Mouse (Mus musculus) frontal cortex, adult 2 months (tissue): Measurements from ENCODE around the gene Neu4. TPM values are rescaled to one million over a fixed set of nuclear protein-coding genes. Genes with fewer than 3 reads are reported as not detected.
"Not testable (repeated sequence)": the region's sequence is repeated elsewhere in the genome, so short reads cannot be mapped to it uniquely, and the experiment has no call there.

Experiments
- DNase-seq, 2 experiments: peaks; one replicate each; pipeline ENCODE4 v3.0.0; 2022; ENCODE audit warnings: low spot score in 1 of 2; ENCODE audit errors: extremely low spot score in 1 of 2
- polyA plus RNA-seq: library from polyadenylated mRNA; depleted of rRNA; stranded (reverse); fragments of >200 nt; gene quantifications from 2 replicates; pipeline ENCODE4 v1.2.3, GENCODE M21; 2012; rRNA removed

Neu4 gene
- polyA plus RNA-seq, 1 experiment = 8.2 TPM

GRCm38 (mm10) chr1:94051104-94051503 is 30.9 kb downstream of the Neu4 start:
- DNase-seq = no peak

DNA sequence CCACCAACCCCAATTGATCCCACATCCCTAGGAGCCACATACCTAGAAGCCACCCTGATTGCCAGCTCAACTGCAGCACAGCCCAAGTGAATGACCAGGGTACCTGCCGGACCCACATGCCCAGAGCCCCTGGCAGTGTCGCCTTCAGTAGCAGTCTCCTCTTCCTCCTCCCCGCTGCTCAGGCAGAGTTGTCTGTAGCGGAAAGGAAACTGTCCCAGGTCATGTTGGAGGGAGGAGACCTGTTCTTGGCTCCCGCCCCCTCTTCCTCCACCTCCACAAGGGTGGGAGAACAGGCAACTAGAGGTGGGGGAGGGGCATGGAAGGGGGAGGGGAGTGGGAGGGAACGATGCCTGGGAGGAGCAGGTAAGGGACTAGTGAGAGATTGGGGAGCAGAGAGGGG is 32.1 kb downstream of the Neu4 start, which contains the start of gene Pdcd1:
Gene Pdcd1, minus strand, starts transcription at position 181 of the 400 bp plus-strand sequence.
- DNase-seq = no peak

GRCm38 (mm10) chr1:94053530-94054216 is 33.4 kb downstream of the Neu4 start:
- DNase-seq = peak; percentile 87 to 89

DNA sequence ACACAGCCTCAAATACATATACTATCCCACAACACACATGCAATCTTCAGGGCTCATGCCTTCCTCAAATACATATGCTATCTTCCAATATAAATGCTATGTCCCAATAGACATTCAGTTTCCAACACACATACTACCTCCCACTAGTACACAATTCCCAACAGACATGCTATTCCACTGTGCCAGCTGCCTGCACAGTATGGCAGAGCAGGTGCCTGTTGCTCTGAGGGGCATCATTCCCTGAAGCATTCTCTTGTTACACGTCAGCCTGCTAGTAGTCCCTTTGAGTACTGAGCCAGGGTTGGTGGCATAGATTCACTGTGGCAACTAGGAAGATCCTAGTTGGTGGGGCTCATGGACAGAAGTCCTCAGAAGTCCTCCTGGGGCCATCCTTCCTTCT is 34.2 kb downstream of the Neu4 start:
- DNase-seq = no peak

DNA sequence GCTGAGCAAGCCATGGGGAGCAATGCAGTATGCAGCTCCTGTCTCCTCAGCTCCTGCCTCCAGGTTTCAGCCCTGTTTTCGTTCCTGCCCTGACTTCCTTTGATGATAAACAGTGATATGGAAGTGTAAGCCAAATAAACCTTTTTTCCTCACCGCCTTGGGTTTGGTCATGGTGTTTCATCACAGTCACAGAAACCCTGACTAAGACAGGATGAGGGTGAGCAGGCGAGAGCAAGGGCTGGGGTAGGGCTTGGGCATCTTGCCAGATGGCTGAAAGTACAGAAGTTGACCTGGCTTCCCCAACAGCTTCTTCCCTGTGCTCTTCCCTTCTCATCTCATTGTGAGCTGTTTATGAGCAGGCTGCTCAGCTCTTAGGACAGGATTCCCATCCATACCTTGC is 35.7 kb downstream of the Neu4 start:
- DNase-seq = no peak

- DNase-seq = no peak
These were observed 37.1 kb downstream of the Neu4 start for GRCm38 (mm10) chr1:94057401-94057800.

DNA sequence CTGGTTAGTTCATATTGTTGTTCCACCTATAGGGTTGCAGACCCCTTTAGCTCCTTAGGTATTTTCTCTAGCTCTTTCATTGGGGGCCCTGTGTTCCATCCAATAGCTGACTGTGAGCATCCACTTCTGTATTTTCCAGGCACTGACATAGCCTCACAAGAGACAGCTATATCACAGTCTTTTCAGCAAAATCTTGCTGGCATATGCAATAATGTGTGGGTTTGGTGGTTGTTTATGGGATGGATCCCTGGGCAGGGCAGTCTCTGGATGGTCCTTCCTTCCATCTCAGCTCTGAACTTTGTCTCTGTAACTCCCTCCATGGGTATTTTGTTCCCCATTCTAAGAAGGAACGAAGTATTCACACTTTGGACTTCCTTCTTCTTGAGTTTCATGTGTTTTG is 38.0 kb downstream of the Neu4 start:
- not testable (repeated sequence) for DNase-seq

GRCm38 (mm10) chr1:94074756-94075155 is 54.5 kb downstream of the Neu4 start:
- DNase-seq = no peak

DNA sequence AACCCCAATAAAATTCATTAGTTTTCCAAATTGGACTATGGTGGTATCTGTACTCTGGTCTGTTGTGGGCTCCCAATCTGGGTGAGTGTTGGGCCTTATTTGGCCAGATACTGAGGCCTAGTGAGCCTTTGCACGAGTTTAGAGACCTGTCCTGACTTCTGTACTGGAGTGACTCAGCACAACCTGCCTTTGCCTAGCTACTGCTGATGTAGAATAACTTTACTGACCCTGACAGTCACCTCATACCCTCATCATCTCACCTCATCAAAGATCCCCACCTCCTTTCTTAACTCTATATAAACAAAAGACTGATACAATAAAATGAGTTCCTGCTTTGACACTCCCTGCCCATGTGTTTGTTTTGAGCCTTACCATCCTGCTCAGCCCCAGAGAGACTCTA is 56.5 kb downstream of the Neu4 start:
- DNase-seq = no peak

Other genes starting within 250 kb of the Neu4 start
- gene Dtymk, start 218.5 kb upstream of the Neu4 start, polyA plus RNA-seq = 95.9 and 97.4 TPM in 2 replicates
- gene Ing5, start 216.5 kb upstream of the Neu4 start, polyA plus RNA-seq = 8.1 and 8.4 TPM in 2 replicates
- gene D2hgdh, start 195.5 kb upstream of the Neu4 start, polyA plus RNA-seq = 17.3 and 17.6 TPM in 2 replicates
- 0.06 and 0.11 TPM in 2 replicates for gene Gal3st2, start 159.1 kb upstream of the Neu4 start, polyA plus RNA-seq
- gene Gal3st2b, start 102.1 kb upstream of the Neu4 start, polyA plus RNA-seq = 0.10 TPM in 1 of 2 replicates, not detected in the other
- gene Gal3st2c, start 29.9 kb upstream of the Neu4 start, polyA plus RNA-seq = 0.02 TPM in 1 of 2 replicates, not detected in the other
- gene Pdcd1, start 32.1 kb downstream of the Neu4 start, polyA plus RNA-seq = 0.12 and 0.13 TPM in 2 replicates